ENCODE assay signal across 8 mouse cellular contexts in the genomic region with DNA sequence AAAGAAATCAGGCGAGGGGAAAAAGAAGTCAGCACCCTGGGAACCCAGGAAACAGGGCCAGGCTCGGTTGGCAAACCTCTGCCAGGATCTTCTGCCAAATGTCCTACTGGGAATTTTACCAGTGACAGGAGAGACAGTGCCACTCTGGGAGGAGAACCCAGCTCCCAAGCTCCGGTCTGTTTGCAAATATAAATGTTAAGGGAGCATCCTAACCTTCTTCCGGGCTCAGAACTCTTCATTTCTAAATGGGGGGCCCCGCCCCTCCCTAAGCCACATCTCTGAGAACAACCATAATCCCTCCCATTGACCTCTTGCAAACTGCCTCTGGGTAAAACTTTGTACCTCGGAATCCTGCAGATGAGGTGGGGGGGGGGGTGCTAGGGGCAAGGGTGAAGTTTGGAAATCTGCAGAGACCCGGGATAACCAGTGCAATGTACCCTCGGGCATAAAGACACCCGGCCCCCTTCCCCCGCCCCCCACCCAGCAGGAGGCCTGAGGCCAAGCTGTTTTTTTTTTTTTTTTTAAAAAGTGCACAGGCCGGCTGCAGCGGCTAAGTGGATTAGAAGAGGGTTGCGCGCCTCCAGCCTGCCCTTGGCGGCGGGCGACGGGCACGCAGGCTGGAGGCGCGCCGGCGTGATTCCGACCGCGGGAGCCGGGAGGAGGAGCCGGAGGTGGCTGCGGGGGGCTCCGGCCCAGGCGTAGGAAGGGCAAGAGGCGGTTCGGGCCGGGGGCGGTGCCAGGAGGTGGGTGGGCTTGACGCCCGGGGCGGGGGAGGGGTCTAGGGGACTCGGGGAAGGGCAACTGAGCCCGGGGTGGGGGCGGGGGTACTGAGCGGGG. TPM values are rescaled to one million over a fixed set of nuclear protein-coding genes. Genes with fewer than 3 reads are reported as not detected.
DNase-seq lines count a peak whose midpoint lies in the region; ATAC-seq and TF ChIP-seq lines count a peak whose summit lies in the region.

No protein-coding gene starts in this region.

- TF ChIP-seq CTCF in G1E (IDR thresholded peaks at IDR 0.05; ENCODE audit: low read depth, low read length) = no peak
- peak; percentile 24; the same call in 1 of the 2 replicates for TF ChIP-seq CTCF in cerebellum, adult 2 months (IDR thresholded peaks at IDR 0.05; ENCODE audit: borderline replicate concordance, insufficient read depth, low read depth, low read length)
- TF ChIP-seq CTCF in lung, postnatal 0 days (IDR thresholded peaks at IDR 0.05) = peak; percentile 68

- peak overlapping the region; percentile 17; the same call in 1 of the 2 replicates for H3K27ac ChIP-seq in cerebellum, adult 2 months (ENCODE audit: insufficient read depth, low read length)
- H3K27ac ChIP-seq in forebrain, embryonic 16.5 days (ENCODE audit: low read length) = no peak overlapping the region
- peak overlapping the region; percentile 100 for H3K27ac ChIP-seq in lung, postnatal 0 days (ENCODE audit: low read length)

- peaks cover 41% of the 10 kb centered on the region for H3K4me1 ChIP-seq in G1E (ENCODE audit: insufficient read depth, low read depth, low read length)
- H3K4me1 ChIP-seq in cerebellum, adult 2 months (ENCODE audit: control insufficient read depth, insufficient read depth, low read length) = no peaks in the 10 kb centered on the region; the same call in 1 of the 2 replicates
- H3K4me1 ChIP-seq in forebrain, embryonic 16.5 days (replicated peaks; ENCODE audit: control insufficient read depth, insufficient read depth, low read length) = peaks cover 31% of the 10 kb centered on the region
- peaks cover 6% of the 10 kb centered on the region for H3K4me1 ChIP-seq in lung, postnatal 0 days (ENCODE audit: insufficient read depth, low read depth, low read length)

- TF ChIP-seq POLR2A in cerebellum, adult 2 months (IDR thresholded peaks at IDR 0.05; ENCODE audit: borderline replicate concordance, insufficient read depth, low read length) = no peak

- H3K9me3 ChIP-seq in G1E (replicated peaks) = no peaks in the 10 kb centered on the region
- no peaks in the 10 kb centered on the region for H3K9me3 ChIP-seq in forebrain, embryonic 16.5 days (ENCODE audit: control insufficient read depth, low read length)
- H3K9me3 ChIP-seq in lung, postnatal 0 days (ENCODE audit: low read length) = no peaks in the 10 kb centered on the region

- H3K4me2 ChIP-seq in forebrain, embryonic 16.5 days (ENCODE audit: low read length) = peak overlapping the region; percentile 98
- peak overlapping the region; percentile 92 for H3K4me2 ChIP-seq in lung, postnatal 0 days (replicated peaks; ENCODE audit: low read depth, low read length)

- 3% methylated on average over 42 of the region's 42 CpGs for WGBS in cerebellum, adult 2 months
- 2% methylated on average over 39 of the region's 42 CpGs for WGBS in forebrain, embryonic 16.5 days
- 10% methylated on average over 29 of the region's 42 CpGs for WGBS in lung, postnatal 0 days

- peak overlapping the region; percentile 56 for H3K9ac ChIP-seq in forebrain, embryonic 16.5 days (replicated peaks; ENCODE audit: low read depth, low read length)
- H3K9ac ChIP-seq in lung, postnatal 0 days (replicated peaks; ENCODE audit: low read depth) = peak overlapping the region; percentile 97

- DNase-seq in G1E (ENCODE audit: low spot score) = peak; percentile 79
- DNase-seq in cerebellum, adult 2 months = peak; percentile 75 to 80
- peak; percentile 47 to 81 for DNase-seq in layer of hippocampus, postnatal 10 days (ENCODE audit: low spot score in 2 of 2)
- peak; percentile 91 for DNase-seq in lung, postnatal 0 days (ENCODE audit: low spot score)
- peak; percentile 56 for DNase-seq in ovary, postnatal 10 days (ENCODE audit: low spot score)
- peak; percentile 88 for DNase-seq in thymus, postnatal 0 days (ENCODE audit: low spot score)

- ATAC-seq in G1E (ENCODE audit: extremely low read depth, insufficient number of reproducible peaks, low FRiP score, poor library complexity, severe bottlenecking) = no peak
- ATAC-seq in forebrain, embryonic 16.5 days = peak; percentile 68
- peak; percentile 24 to 43; a peak in 2 of 4 replicates for ATAC-seq in hematopoietic stem cell, adult 5-6 weeks (replicated peaks in 1 of 2; ENCODE audit: insufficient read depth in 1 of 2, low FRiP score in 2 of 2, low TSS enrichment in 1 of 2, low read depth in 1 of 2, poor library complexity in 2 of 2, severe bottlenecking in 2 of 2)
- peak; percentile 47 for ATAC-seq in lung, postnatal 0 days

- peaks cover 36% of the 10 kb centered on the region for H3K36me3 ChIP-seq in G1E (replicated peaks)
- no peaks in the 10 kb centered on the region for H3K36me3 ChIP-seq in forebrain, embryonic 16.5 days (ENCODE audit: control insufficient read depth, insufficient read depth)
- H3K36me3 ChIP-seq in lung, postnatal 0 days (ENCODE audit: insufficient read depth, low read length) = no peaks in the 10 kb centered on the region

- H3K4me3 ChIP-seq in G1E (ENCODE audit: low read depth, low read length) = peak overlapping the region; percentile 81
- H3K4me3 ChIP-seq in cerebellum, adult 2 months (replicated peaks; ENCODE audit: insufficient read depth, low read depth, low read length) = peak overlapping the region; percentile 75
- peak overlapping the region; percentile 65 for H3K4me3 ChIP-seq in forebrain, embryonic 16.5 days (replicated peaks; ENCODE audit: low read length)
- peak overlapping the region; percentile 91 for H3K4me3 ChIP-seq in lung, postnatal 0 days (ENCODE audit: low read depth, low read length)

- peaks cover 18% of the 10 kb centered on the region for H3K27me3 ChIP-seq in G1E (ENCODE audit: insufficient read depth, low read length)
- no peaks in the 10 kb centered on the region for H3K27me3 ChIP-seq in cerebellum, adult 2 months (ENCODE audit: control insufficient read depth, insufficient read depth, low read length)
- H3K27me3 ChIP-seq in forebrain, embryonic 16.5 days (replicated peaks; ENCODE audit: control insufficient read depth, insufficient read depth, low read length) = no peaks in the 10 kb centered on the region
- no peaks in the 10 kb centered on the region for H3K27me3 ChIP-seq in lung, postnatal 0 days (replicated peaks; ENCODE audit: insufficient read depth, low read length)

- TF ChIP-seq EP300 in lung, postnatal 0 days (IDR thresholded peaks at IDR 0.05) = no peak

RNA-seq across cellular contexts. Expression of a gene that starts 2.3 kb away (rescaled TPM):
- total RNA-seq in G1E (2014; fragmentation: Nextera tagmentation) = 8.4 and 8.8 TPM in 2 replicates
- total RNA-seq in G1E (2017) = 6.9 and 7.0 TPM in 2 replicates
- 12.9 and 13.7 TPM in 2 replicates for polyA plus RNA-seq in G1E (2012)
- polyA plus RNA-seq in cerebellum, adult 2 months (2012; rRNA removed) = 21.8 and 21.9 TPM in 2 replicates
- polyA plus RNA-seq in forebrain, embryonic 16.5 days (2015; fragmentation: Nextera tagmentation; extraction: Ambion mirVana) = 0.47 and 0.70 TPM in 2 replicates
- total RNA-seq in hematopoietic stem cell, adult 5-6 weeks (2017) = 16.3 and 17.0 TPM in 2 replicates
- 1 to 10 TPM; 8.3 to 8.7 TPM for total RNA-seq in layer of hippocampus, postnatal 10 days (2021)
- 3.1 and 3.9 TPM in 2 replicates for polyA plus RNA-seq in lung, postnatal 0 days (2015; fragmentation: Nextera tagmentation; extraction: Ambion mirVana)
- polyA plus RNA-seq in thymus, postnatal 0 days (2015; fragmentation: Nextera tagmentation; extraction: Ambion mirVana) = 6.8 TPM in 2 replicates
